Mouse (Mus musculus): ENCODE results near the gene Olfr802. TPM values are rescaled to one million over a fixed set of nuclear protein-coding genes. Genes with fewer than 3 reads are reported as not detected.

The Olfr802 gene
- not detected in 2 replicates for polyA plus RNA-seq (2015; fragmentation: Nextera tagmentation; extraction: Ambion mirVana)

GRCm38 (mm10) chr10:129688069-129688468, at the start of gene Olfr802:
TSS of gene Olfr802 (minus strand) at chr10:129688169.
- Histone ChIP-seq H3K9ac (no peak within 1 kb of the TSS), H3K36me3 (no peaks in the 10 kb centered on the region), H3K4me1 (no peaks in the 10 kb centered on the region), H3K4me2 (no peak within 1 kb of the TSS), H3K9me3 (no peaks in the 10 kb centered on the region), H3K27ac (no peak within 1 kb of the TSS), H3K27me3 (no peaks in the 10 kb centered on the region), H3K4me3 (no peak within 1 kb of the TSS)
- ATAC-seq (ENCODE audit: borderline replicate concordance, extremely low read depth, low FRiP score, low TSS enrichment) = no peak
- 39% methylated on average over 1 of the region's 1 CpGs for WGBS

- Histone ChIP-seq H3K36me3 (no peaks in the 10 kb centered on the region), H3K9ac (no peak within 1 kb of the TSS), H3K4me1 (no peaks in the 10 kb centered on the region), H3K27ac (no peak within 1 kb of the TSS), H3K4me3 (no peak within 1 kb of the TSS), H3K27me3 (no peaks in the 10 kb centered on the region), H3K4me2 (no peak within 1 kb of the TSS), H3K9me3 (no peaks in the 10 kb centered on the region)
- no peak for ATAC-seq (ENCODE audit: borderline replicate concordance, extremely low read depth, low FRiP score, low TSS enrichment)
- 91% methylated on average over 2 of the region's 2 CpGs for WGBS
Observed at GRCm38 (mm10) chr10:129729275-129729674, 41.3 kb upstream of the Olfr802 start, which contains the start of gene Olfr805. TSS of gene Olfr805 (minus strand) at chr10:129729375.

- Histone ChIP-seq H3K9ac (no peak within 1 kb of the TSS), H3K36me3 (no peaks in the 10 kb centered on the region), H3K27me3 (no peaks in the 10 kb centered on the region), H3K9me3 (no peaks in the 10 kb centered on the region), H3K4me1 (no peaks in the 10 kb centered on the region), H3K27ac (no peak within 1 kb of the TSS), H3K4me2 (no peak within 1 kb of the TSS), H3K4me3 (no peak within 1 kb of the TSS)
- ATAC-seq (ENCODE audit: borderline replicate concordance, extremely low read depth, low FRiP score, low TSS enrichment) = no peak
Observed at GRCm38 (mm10) chr10:129702910-129703309, 14.9 kb upstream of the Olfr802 start, which contains the start of gene Olfr804. TSS of gene Olfr804 (plus strand) at chr10:129703210.

- Histone ChIP-seq H3K27me3 (no peaks in the 10 kb centered on the region), H3K9ac (no peak within 1 kb of the TSS), H3K9me3 (no peaks in the 10 kb centered on the region), H3K4me3 (no peak within 1 kb of the TSS), H3K4me1 (no peaks in the 10 kb centered on the region), H3K4me2 (no peak within 1 kb of the TSS), H3K36me3 (no peaks in the 10 kb centered on the region), H3K27ac (no peak within 1 kb of the TSS)
- WGBS = 71% methylated on average over 2 of the region's 2 CpGs
- no peak for ATAC-seq (ENCODE audit: borderline replicate concordance, extremely low read depth, low FRiP score, low TSS enrichment)
Observed at GRCm38 (mm10) chr10:129694186-129694585, 6.2 kb upstream of the Olfr802 start, which contains the start of gene Olfr803. TSS of gene Olfr803 (minus strand) at chr10:129694286.

GRCm38 (mm10) chr10:129673765-129674164, 14.2 kb downstream of the Olfr802 start, which contains the start of gene Olfr801:
TSS of gene Olfr801 (minus strand) at chr10:129673865.
- Histone ChIP-seq H3K27me3 (no peaks in the 10 kb centered on the region), H3K4me3 (no peak within 1 kb of the TSS), H3K4me2 (no peak within 1 kb of the TSS), H3K27ac (no peak within 1 kb of the TSS), H3K4me1 (no peaks in the 10 kb centered on the region), H3K36me3 (no peaks in the 10 kb centered on the region), H3K9ac (no peak within 1 kb of the TSS), H3K9me3 (no peaks in the 10 kb centered on the region)
- 42% methylated on average over 1 of the region's 1 CpGs for WGBS
- ATAC-seq (ENCODE audit: borderline replicate concordance, extremely low read depth, low FRiP score, low TSS enrichment) = no peak

DNA sequence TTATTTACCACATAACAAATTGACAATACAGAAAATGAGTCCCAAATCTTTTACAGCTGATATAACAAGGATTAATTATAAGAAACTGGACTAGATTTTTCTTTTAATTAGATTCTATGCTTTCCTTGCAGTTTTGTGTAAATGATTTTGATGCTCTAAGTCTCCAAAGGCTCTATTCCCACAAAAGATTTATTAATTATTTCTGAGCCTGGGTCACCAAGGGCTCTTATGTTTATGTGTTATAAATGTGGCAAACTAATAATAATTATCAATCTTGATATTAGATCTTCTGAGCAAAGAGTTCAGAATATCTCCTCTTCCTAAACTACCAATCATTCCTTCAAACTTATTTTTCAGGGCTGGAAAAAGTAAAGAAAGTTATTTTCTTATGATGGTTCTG, 30.6 kb downstream of the Olfr802 start, which contains the start of gene Olfr800:
Olfr800 (plus strand) TSS at position 301 of the 400 bp plus-strand sequence.
- Histone ChIP-seq H3K4me1 (no peaks in the 10 kb centered on the region), H3K27me3 (no peaks in the 10 kb centered on the region), H3K4me3 (no peak within 1 kb of the TSS), H3K9me3 (no peaks in the 10 kb centered on the region), H3K36me3 (no peaks in the 10 kb centered on the region), H3K4me2 (no peak within 1 kb of the TSS), H3K27ac (no peak within 1 kb of the TSS), H3K9ac (no peak within 1 kb of the TSS)
- ATAC-seq (ENCODE audit: borderline replicate concordance, extremely low read depth, low FRiP score, low TSS enrichment) = no peak

GRCm38 (mm10) chr10:129651763-129652162, 36.2 kb downstream of the Olfr802 start:
- H3K4me3 ChIP-seq = no peak overlapping the region
- H3K4me2 ChIP-seq = no peak overlapping the region
- no peaks in the 10 kb centered on the region for H3K4me1 ChIP-seq
- no peak for ATAC-seq (ENCODE audit: borderline replicate concordance, extremely low read depth, low FRiP score, low TSS enrichment)
- H3K27ac ChIP-seq = no peak overlapping the region
- H3K9me3 ChIP-seq = no peaks in the 10 kb centered on the region
- WGBS = 80% methylated on average over 1 of the region's 1 CpGs
- no peaks in the 10 kb centered on the region for H3K27me3 ChIP-seq
- H3K36me3 ChIP-seq = no peaks in the 10 kb centered on the region
- no peak overlapping the region for H3K9ac ChIP-seq

DNA sequence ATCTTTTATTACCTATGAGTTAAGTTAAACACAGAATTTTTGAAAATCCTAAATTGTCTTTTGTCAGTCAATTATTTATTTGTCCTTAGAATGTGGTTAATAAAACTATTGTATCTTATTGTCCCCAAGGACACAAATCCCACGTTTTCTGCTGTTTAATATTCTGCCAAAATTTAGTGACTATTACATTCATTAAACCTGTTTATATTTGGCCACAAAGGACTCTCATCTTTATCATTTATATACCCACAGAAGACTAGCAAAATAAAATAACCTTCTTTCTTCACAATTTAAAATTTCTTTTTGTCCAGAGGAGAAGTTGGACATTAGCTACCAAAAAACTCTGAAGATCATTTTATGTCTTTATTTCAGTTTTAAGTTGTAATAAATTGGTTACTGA, 50.8 kb downstream of the Olfr802 start, which contains the start of gene Olfr799:
Olfr799 (plus strand) TSS at position 301 of the 400 bp plus-strand sequence.
- no peaks in the 10 kb centered on the region for H3K4me1 ChIP-seq
- H3K4me3 ChIP-seq = no peak within 1 kb of the TSS
- ATAC-seq (ENCODE audit: borderline replicate concordance, extremely low read depth, low FRiP score, low TSS enrichment) = no peak
- 15% methylated on average over 1 of the region's 1 CpGs for WGBS
- no peaks in the 10 kb centered on the region for H3K36me3 ChIP-seq
- no peaks in the 10 kb centered on the region for H3K9me3 ChIP-seq
- no peaks in the 10 kb centered on the region for H3K27me3 ChIP-seq
- H3K9ac ChIP-seq = no peak within 1 kb of the TSS
- no peak within 1 kb of the TSS for H3K4me2 ChIP-seq
- no peak within 1 kb of the TSS for H3K27ac ChIP-seq

GRCm38 (mm10) chr10:129627834-129628233, 60.1 kb downstream of the Olfr802 start, which contains the start of gene Olfr798:
TSS of gene Olfr798 (minus strand) at chr10:129627934.
- H3K9ac ChIP-seq = no peak within 1 kb of the TSS
- H3K27ac ChIP-seq = no peak within 1 kb of the TSS
- H3K4me2 ChIP-seq = no peak within 1 kb of the TSS
- H3K4me1 ChIP-seq = no peaks in the 10 kb centered on the region
- ATAC-seq (ENCODE audit: borderline replicate concordance, extremely low read depth, low FRiP score, low TSS enrichment) = no peak
- H3K9me3 ChIP-seq = no peaks in the 10 kb centered on the region
- H3K27me3 ChIP-seq = no peaks in the 10 kb centered on the region
- H3K4me3 ChIP-seq = no peak within 1 kb of the TSS
- 73% methylated on average over 1 of the region's 1 CpGs for WGBS
- H3K36me3 ChIP-seq = no peaks in the 10 kb centered on the region

Small RNAs within 50 kb of the gene (microRNA-seq; reads per million reads assigned to microRNA genes)
- not detected for gene Gm24485

Other genes with a start within 250 kb of the Olfr802 start
- not detected in 2 replicates for gene Olfr787, start 226.3 kb downstream of the Olfr802 start, polyA plus RNA-seq (2015; fragmentation: Nextera tagmentation; extraction: Ambion mirVana)
- gene Olfr788, start 217.2 kb downstream of the Olfr802 start, polyA plus RNA-seq (2015; fragmentation: Nextera tagmentation; extraction: Ambion mirVana) = not detected in 2 replicates
- not detected in 2 replicates for gene Olfr789, start 203.4 kb downstream of the Olfr802 start, polyA plus RNA-seq (2015; fragmentation: Nextera tagmentation; extraction: Ambion mirVana)
- gene Olfr790, start 189.7 kb downstream of the Olfr802 start, polyA plus RNA-seq (2015; fragmentation: Nextera tagmentation; extraction: Ambion mirVana) = not detected in 2 replicates
- gene Olfr791, start 166.4 kb downstream of the Olfr802 start, polyA plus RNA-seq (2015; fragmentation: Nextera tagmentation; extraction: Ambion mirVana) = not detected in 2 replicates
- not detected in 2 replicates for gene Olfr792, start 149.0 kb downstream of the Olfr802 start, polyA plus RNA-seq (2015; fragmentation: Nextera tagmentation; extraction: Ambion mirVana)
- not detected in 2 replicates for gene Olfr794, start 120.5 kb downstream of the Olfr802 start, polyA plus RNA-seq (2015; fragmentation: Nextera tagmentation; extraction: Ambion mirVana)
- gene Olfr796, start 75.6 kb downstream of the Olfr802 start, polyA plus RNA-seq (2015; fragmentation: Nextera tagmentation; extraction: Ambion mirVana) = not detected in 2 replicates
- gene Olfr798, start 60.2 kb downstream of the Olfr802 start, polyA plus RNA-seq (2015; fragmentation: Nextera tagmentation; extraction: Ambion mirVana) = not detected in 2 replicates
- not detected in 2 replicates for gene Olfr799, start 50.7 kb downstream of the Olfr802 start, polyA plus RNA-seq (2015; fragmentation: Nextera tagmentation; extraction: Ambion mirVana)
- not detected in 2 replicates for gene Olfr800, start 30.5 kb downstream of the Olfr802 start, polyA plus RNA-seq (2015; fragmentation: Nextera tagmentation; extraction: Ambion mirVana)
- not detected in 2 replicates for gene Olfr801, start 14.3 kb downstream of the Olfr802 start, polyA plus RNA-seq (2015; fragmentation: Nextera tagmentation; extraction: Ambion mirVana)
- gene Olfr803, start 6.1 kb upstream of the Olfr802 start, polyA plus RNA-seq (2015; fragmentation: Nextera tagmentation; extraction: Ambion mirVana) = not detected in 2 replicates
- gene Olfr804, start 15.0 kb upstream of the Olfr802 start, polyA plus RNA-seq (2015; fragmentation: Nextera tagmentation; extraction: Ambion mirVana) = not detected in 2 replicates
- gene Olfr805, start 41.2 kb upstream of the Olfr802 start, polyA plus RNA-seq (2015; fragmentation: Nextera tagmentation; extraction: Ambion mirVana) = not detected in 2 replicates
- gene Olfr806, start 53.8 kb upstream of the Olfr802 start, polyA plus RNA-seq (2015; fragmentation: Nextera tagmentation; extraction: Ambion mirVana) = not detected in 2 replicates
- not detected in 2 replicates for gene Olfr807, start 69.6 kb upstream of the Olfr802 start, polyA plus RNA-seq (2015; fragmentation: Nextera tagmentation; extraction: Ambion mirVana)
- gene Olfr808, start 77.3 kb upstream of the Olfr802 start, polyA plus RNA-seq (2015; fragmentation: Nextera tagmentation; extraction: Ambion mirVana) = not detected in 2 replicates
- gene Olfr809, start 86.5 kb upstream of the Olfr802 start, polyA plus RNA-seq (2015; fragmentation: Nextera tagmentation; extraction: Ambion mirVana) = not detected in 2 replicates
- gene Olfr810, start 106.7 kb upstream of the Olfr802 start, polyA plus RNA-seq (2015; fragmentation: Nextera tagmentation; extraction: Ambion mirVana) = not detected in 2 replicates
- gene Olfr811, start 116.2 kb upstream of the Olfr802 start, polyA plus RNA-seq (2015; fragmentation: Nextera tagmentation; extraction: Ambion mirVana) = not detected in 2 replicates
- not detected in 2 replicates for gene Olfr812, start 157.9 kb upstream of the Olfr802 start, polyA plus RNA-seq (2015; fragmentation: Nextera tagmentation; extraction: Ambion mirVana)
- gene Olfr813, start 167.2 kb upstream of the Olfr802 start, polyA plus RNA-seq (2015; fragmentation: Nextera tagmentation; extraction: Ambion mirVana) = not detected in 2 replicates
- not detected in 2 replicates for gene Olfr814, start 191.7 kb upstream of the Olfr802 start, polyA plus RNA-seq (2015; fragmentation: Nextera tagmentation; extraction: Ambion mirVana)
- not detected in 2 replicates for gene Olfr815, start 217.7 kb upstream of the Olfr802 start, polyA plus RNA-seq (2015; fragmentation: Nextera tagmentation; extraction: Ambion mirVana)
- gene Olfr816, start 227.4 kb upstream of the Olfr802 start, polyA plus RNA-seq (2015; fragmentation: Nextera tagmentation; extraction: Ambion mirVana) = not detected in 2 replicates

Data from lung, embryonic 15.5 days (tissue).